Mouse (Mus musculus): Measurements from ENCODE around the gene Cth.

DNA sequence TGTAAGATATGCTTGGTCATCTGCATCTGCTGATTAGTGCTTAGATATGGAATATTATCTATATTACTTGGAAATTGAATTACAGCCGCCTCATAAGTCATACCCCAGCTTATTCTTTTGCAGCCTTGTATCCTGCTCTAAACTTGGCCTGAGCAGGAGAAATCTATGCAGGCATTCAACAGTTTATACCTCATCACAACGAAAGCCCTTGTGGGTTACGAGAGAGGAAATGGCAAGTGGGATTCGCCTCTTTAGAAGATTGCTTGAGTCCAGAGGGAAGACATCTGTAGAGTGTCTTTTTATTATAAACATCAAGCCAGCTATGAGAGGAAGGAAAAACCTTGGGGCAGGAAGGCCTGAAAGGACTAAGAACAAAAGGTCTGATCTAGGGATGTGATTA is 52.0 kb downstream of the Cth start:
- no peak for TF ChIP-seq CTCF (IDR thresholded peaks at IDR 0.05; ENCODE audit: borderline replicate concordance, control insufficient read depth, extremely low read depth, insufficient read depth, low read length, poor library complexity)
- no peak for TF ChIP-seq POLR2A (IDR thresholded peaks at IDR 0.05; ENCODE audit: control insufficient read depth, extremely low read depth, insufficient read depth, low read length, poor library complexity)
